8 mouse cellular contexts compared by ENCODE assay signal in genomic region chr11:113200901-113201300, GRCm38 (mm10).
DNase-seq lines count a peak whose midpoint lies in the region; ATAC-seq and TF ChIP-seq lines count a peak whose summit lies in the region.

No protein-coding gene starts in this region.

- peak overlapping the region; percentile 56 for H3ac ChIP-seq in C2C12 (ENCODE audit: control insufficient read depth, insufficient read length, low read depth)

- H3K36me3 ChIP-seq in C2C12 (ENCODE audit: control insufficient read depth, insufficient read depth), result no peaks in the 10 kb centered on the region
- H3K36me3 ChIP-seq in limb, embryonic 14.5 days (ENCODE audit: control insufficient read depth, insufficient read depth, low read length), result no peaks in the 10 kb centered on the region

- no peak overlapping the region for H3K27ac ChIP-seq in embryonic fibroblast, embryonic 13.5 days (ENCODE audit: insufficient read depth, low read length)
- H3K27ac ChIP-seq in limb, embryonic 14.5 days (replicated peaks; ENCODE audit: low read depth, low read length), result no peak overlapping the region

- no peaks in the 10 kb centered on the region for H3K79me3 ChIP-seq in C2C12 (ENCODE audit: low read depth)

- DNase-seq in cerebellum, adult 8-10 months, result peak; percentile 36
- no peak for DNase-seq in cerebellum, adult 9-11 months
- no peak for DNase-seq in limb, embryonic 14.5 days (ENCODE audit: low spot score)
- no peak for DNase-seq in adipocyte (ENCODE audit: low spot score)
- no peak for DNase-seq in ovary, adult 18-20 months (ENCODE audit: low spot score)
- DNase-seq in urinary bladder, postnatal 36 days (ENCODE audit: low spot score in 2 of 2), result no peak

- TF ChIP-seq CTCF in C2C12 (IDR thresholded peaks at IDR 0.05; ENCODE audit: control insufficient read depth, insufficient read depth, insufficient read length), result no peak
- no peak for TF ChIP-seq CTCF in embryonic fibroblast, embryonic 13.5 days (IDR thresholded peaks at IDR 0.05; ENCODE audit: borderline replicate concordance, insufficient read depth, low read length)

- peak overlapping the region; percentile 70 for H3K9ac ChIP-seq in limb, embryonic 14.5 days (ENCODE audit: low read depth, low read length, severe bottlenecking)

- no peaks in the 10 kb centered on the region for H3K79me2 ChIP-seq in C2C12 (ENCODE audit: control insufficient read depth, insufficient read depth)

- no peak for TF ChIP-seq POLR2A in embryonic fibroblast, embryonic 13.5 days (IDR thresholded peaks at IDR 0.05; ENCODE audit: low read depth, low read length)
- TF ChIP-seq POLR2A in limb, embryonic 14.5 days (IDR thresholded peaks at IDR 0.05; ENCODE audit: borderline replicate concordance, extremely low read depth, insufficient read depth, insufficient read length), result no peak

- H3K27me3 ChIP-seq in C2C12 (ENCODE audit: control insufficient read depth, insufficient read depth, insufficient read length), result no peaks in the 10 kb centered on the region
- H3K27me3 ChIP-seq in limb, embryonic 14.5 days (ENCODE audit: control insufficient read depth, insufficient read depth, low read length), result no peaks in the 10 kb centered on the region

- no peaks in the 10 kb centered on the region for H3K9me3 ChIP-seq in limb, embryonic 14.5 days (ENCODE audit: control insufficient read depth, low read length)

- H3K4me1 ChIP-seq in embryonic fibroblast, embryonic 13.5 days (ENCODE audit: control insufficient read depth, insufficient read depth, low read length), result peaks cover 4% of the 10 kb centered on the region; the same call in 1 of the 2 replicates
- H3K4me1 ChIP-seq in limb, embryonic 14.5 days (ENCODE audit: control insufficient read depth, insufficient read depth, low read length), result peaks cover 10% of the 10 kb centered on the region; the same call in 1 of the 2 replicates

- H3K4me2 ChIP-seq in limb, embryonic 14.5 days (replicated peaks; ENCODE audit: low read depth, low read length, severe bottlenecking), result peak overlapping the region; percentile 76

- WGBS in limb, embryonic 14.5 days, result 16% methylated on average over 15 of the region's 15 CpGs

- H3K4me3 ChIP-seq in C2C12 (ENCODE audit: insufficient read depth, poor library complexity, severe bottlenecking), result peak overlapping the region; percentile 28
- peak overlapping the region; percentile 48 for H3K4me3 ChIP-seq in embryonic fibroblast, embryonic 13.5 days (ENCODE audit: insufficient read depth, low read length)
- H3K4me3 ChIP-seq in limb, embryonic 14.5 days (replicated peaks; ENCODE audit: low read length), result peak overlapping the region; percentile 58

- ATAC-seq in limb, embryonic 14.5 days (ENCODE audit: low FRiP score, low read depth), result no peak

TF ChIP-seq in C2C12, 6 proteins besides CTCF, POLR2A, EP300 and RAD21:
- no peak for TF ChIP-seq MYOG (IDR thresholded peaks at IDR 0.05; ENCODE audit: control insufficient read depth, extremely low read depth, insufficient read length)
- TF ChIP-seq CEBPB (IDR thresholded peaks at IDR 0.05; ENCODE audit: low read depth), result no peak
- TF ChIP-seq FOSL1 (IDR thresholded peaks at IDR 0.05; ENCODE audit: insufficient read depth, low read length, poor library complexity, severe bottlenecking), result no peak
- TF ChIP-seq MAX (IDR thresholded peaks at IDR 0.05), result no peak
- TF ChIP-seq USF1 (IDR thresholded peaks at IDR 0.05; ENCODE audit: low read depth), result no peak
- TF ChIP-seq MYOD1 (IDR thresholded peaks at IDR 0.05; ENCODE audit: control insufficient read depth, insufficient read length, low read depth), result no peak
TF ChIP-seq in C2C12: peak in this region for 0.
